Mouse (Mus musculus): Measurements from ENCODE around the gene Pum1. TPM values are rescaled to one million over a fixed set of nuclear protein-coding genes. Genes with fewer than 3 reads are reported as not detected.

Pum1 gene
- total RNA-seq, 4 experiments from 2014 or later, result 62.4 to 92.5 (median 83.2) TPM

GRCm38 (mm10) chr4:130820594-130821255 lies 157.6 kb downstream of the Pum1 start:
- DNase-seq, result no peak

DNA sequence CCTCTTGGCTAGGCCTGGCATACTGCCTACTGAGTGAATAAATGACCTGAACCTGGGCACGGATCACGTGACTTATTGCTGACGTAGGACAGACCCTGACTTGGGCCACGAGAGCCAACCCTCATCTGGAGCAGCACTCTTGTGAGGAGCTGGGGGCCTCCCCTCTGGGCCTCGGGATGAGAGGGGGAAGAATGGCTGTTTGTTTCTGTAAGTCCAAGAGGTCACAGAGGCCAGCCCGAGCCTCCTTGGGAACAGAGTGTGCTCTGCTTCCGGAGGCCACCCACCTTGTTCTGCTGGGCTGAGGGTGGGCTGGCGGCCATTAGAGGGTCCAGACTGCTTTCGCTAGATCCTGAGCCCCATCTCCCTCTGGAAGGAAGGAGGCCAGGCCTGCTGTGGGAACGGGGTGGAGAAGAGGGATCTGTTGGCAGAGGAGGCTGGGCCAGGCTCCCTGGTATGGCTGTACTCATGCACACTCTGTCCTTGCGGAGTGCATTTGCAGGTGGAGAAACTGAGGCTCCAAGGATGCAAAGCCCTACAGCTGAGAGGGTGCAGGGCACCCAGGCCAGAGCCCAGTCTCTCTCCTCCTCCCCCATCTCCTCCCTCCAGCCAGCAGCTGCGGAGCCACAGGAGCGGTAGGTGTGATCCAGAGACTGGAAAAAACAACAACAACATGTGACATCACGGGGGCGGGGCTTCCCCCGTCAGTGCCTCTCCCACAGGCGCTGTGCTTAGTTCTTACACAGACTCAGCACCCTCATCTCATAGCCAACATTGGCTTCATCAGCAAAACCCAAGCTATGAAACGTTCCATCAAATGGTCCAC lies 165.9 kb downstream of the Pum1 start:
- no peak for DNase-seq

Other genes with a start within 250 kb of the Pum1 start
- 10 to 100 TPM in 1 of 4 experiments, 1 to 10 TPM in 3; 5.3 to 15.1 (median 8.8) TPM for gene Nkain1, start 89.1 kb upstream of the Pum1 start, total RNA-seq (2022)
- gene Sdc3, start 129.2 kb downstream of the Pum1 start, total RNA-seq (2022), result 100 to 1,000 TPM; 332 to 626 (median 448) TPM
- 10 to 100 TPM; 21.1 to 57.8 (median 37.6) TPM for gene Laptm5, start 249.8 kb downstream of the Pum1 start, total RNA-seq (2022)

Data from adrenal gland, adult 8-10 months (tissue).